Mouse (Mus musculus): ENCODE measurements at regions not wholly inside any gene's neighbourhood (a gene's known extent, or its start where the extent isn't known, plus 50 kb on each side); places are given as distances from the start of the nearest gene placed in this dataset.

DNA sequence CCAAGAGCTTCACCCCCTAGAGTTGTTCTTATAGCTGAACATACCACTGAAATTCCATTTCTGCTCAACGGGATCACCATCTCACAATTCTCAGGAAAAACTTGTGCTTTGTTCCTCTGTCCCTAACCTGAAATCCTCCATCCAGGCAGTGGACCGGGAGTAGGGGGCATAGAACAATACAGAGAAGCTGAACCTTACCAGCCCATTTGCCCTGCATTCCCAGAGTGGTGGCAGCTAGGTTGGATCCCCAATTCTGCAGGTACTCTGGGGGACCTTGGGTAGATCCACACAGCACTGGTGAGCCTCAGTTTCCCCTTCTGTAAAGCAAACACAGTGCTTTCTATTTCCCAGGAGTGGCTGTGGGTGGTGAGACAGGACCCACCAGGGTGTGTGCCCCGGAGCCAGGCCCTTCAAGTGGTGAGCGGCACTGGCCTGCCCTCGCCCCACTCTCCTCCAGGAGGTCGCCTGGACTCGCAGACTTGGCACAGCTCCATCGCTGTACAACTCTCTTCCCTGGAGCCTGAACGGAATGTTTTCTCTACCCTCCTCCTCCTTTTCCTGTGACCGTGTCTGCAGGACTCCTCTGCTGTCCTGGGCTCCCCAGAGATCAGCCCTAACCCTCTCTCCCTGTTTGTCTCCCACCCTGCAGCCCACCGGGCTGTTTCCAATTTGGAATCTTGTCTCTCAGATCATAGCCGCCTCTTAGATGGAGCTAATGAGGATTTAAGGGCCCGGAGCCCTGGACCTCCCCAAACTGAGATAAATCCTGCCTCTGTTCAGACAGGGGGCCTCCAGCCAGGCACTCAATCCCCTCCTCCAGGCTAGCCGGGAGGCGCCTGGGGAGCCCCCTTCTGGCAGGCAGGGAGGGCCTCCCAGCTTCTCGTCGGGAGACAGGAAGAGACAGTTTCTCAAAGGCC, 52.3 kb upstream of the Cux1 start:
- peak; percentile 62 for DNase-seq (ENCODE audit: low spot score)
- Histone ChIP-seq H3K27ac (peak overlapping the region; percentile 44), H3K4me3 (peak overlapping the region; percentile 30), H3K9me3 (replicated peaks) (no peaks in the 10 kb centered on the region), H3K4me1 (peaks cover 32% of the 10 kb centered on the region), H3K27me3 (ENCODE audit: low read depth, poor library complexity, severe bottlenecking) (peaks cover 66% of the 10 kb centered on the region), H3K36me3 (no peaks in the 10 kb centered on the region)
- 9% methylated on average over 17 of the region's 17 CpGs for WGBS

GRCm38 (mm10) chr5:136620234-136620633, 52.9 kb upstream of the Cux1 start:
- no peaks in the 10 kb centered on the region for H3K9me3 ChIP-seq (replicated peaks)
- H3K4me3 ChIP-seq: peak overlapping the region; percentile 30
- peak overlapping the region; percentile 44 for H3K27ac ChIP-seq
- no peaks in the 10 kb centered on the region for H3K36me3 ChIP-seq
- no peak for DNase-seq (ENCODE audit: low spot score)
- H3K27me3 ChIP-seq (ENCODE audit: low read depth, poor library complexity, severe bottlenecking): peaks cover 73% of the 10 kb centered on the region
- peaks cover 34% of the 10 kb centered on the region for H3K4me1 ChIP-seq
- 21% methylated on average over 12 of the region's 12 CpGs for WGBS

DNA sequence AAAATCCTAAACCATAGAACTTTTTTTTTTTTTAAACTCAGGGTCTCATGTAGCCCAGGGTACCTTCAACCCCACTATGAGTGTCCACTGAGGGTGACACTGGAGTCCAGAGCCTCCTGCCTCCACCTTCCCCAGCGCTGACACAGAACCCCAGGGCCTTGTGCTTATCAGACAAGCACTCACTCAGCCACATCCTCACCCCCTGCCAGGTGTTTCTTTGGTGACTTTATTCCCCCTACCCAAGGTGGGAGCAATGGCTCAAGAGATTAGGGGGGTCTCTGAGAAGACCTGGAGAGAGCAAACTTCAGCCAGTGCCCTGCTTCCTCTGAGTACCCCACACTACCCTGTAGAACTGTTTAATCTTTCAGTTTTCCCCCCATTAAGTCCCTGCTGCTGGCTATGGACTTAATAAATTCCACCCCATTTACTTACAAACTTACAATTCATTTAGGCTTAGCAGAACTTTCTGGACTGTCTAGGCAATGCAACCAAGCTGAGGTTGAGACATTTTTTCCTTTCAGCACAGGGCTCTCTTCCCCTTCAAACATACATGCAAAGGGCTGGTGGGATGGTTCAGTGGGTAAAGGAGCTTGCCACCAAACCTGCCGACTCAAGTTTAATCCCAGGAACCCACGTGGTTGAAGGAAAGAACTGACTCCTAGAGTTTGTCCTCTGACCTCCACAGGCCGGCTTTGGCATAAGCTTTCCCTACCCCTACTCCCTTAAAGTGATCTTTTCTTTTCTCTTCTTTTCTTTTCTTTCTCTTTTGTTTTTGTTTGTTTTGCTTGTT, 54.2 kb upstream of the Cux1 start:
- no peaks in the 10 kb centered on the region for H3K9me3 ChIP-seq (replicated peaks)
- H3K27me3 ChIP-seq (ENCODE audit: low read depth, poor library complexity, severe bottlenecking): peaks cover 76% of the 10 kb centered on the region
- H3K27ac ChIP-seq: no peak overlapping the region
- no peak overlapping the region for H3K4me3 ChIP-seq
- no peak for DNase-seq (ENCODE audit: low spot score)
- H3K4me1 ChIP-seq: peaks cover 42% of the 10 kb centered on the region
- WGBS: 26% methylated on average over 4 of the region's 4 CpGs
- H3K36me3 ChIP-seq: no peaks in the 10 kb centered on the region

DNA sequence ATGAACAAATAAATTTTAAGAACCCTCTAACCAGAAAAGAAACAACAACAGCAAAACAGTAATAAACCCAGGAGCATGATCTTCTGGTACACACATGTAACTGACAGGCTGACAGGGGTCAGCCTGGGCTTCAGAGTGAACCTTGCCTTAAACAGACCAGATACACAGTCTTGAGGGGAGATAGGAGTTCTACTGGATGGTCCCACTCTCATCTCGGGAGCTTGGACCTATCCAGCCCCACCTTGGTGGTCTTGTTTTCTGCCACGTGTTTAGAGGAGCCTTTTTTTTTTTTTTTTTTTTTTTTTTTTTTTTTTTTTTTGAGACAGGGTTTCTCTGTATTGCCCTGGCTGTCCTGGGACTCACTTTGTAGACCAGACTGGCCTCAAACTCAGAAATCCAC, 54.9 kb upstream of the Cux1 start:
- peaks cover 47% of the 10 kb centered on the region for H3K4me1 ChIP-seq
- peaks cover 72% of the 10 kb centered on the region for H3K27me3 ChIP-seq (ENCODE audit: low read depth, poor library complexity, severe bottlenecking)
- no peaks in the 10 kb centered on the region for H3K9me3 ChIP-seq (replicated peaks)
- no peaks in the 10 kb centered on the region for H3K36me3 ChIP-seq
- no peak overlapping the region for H3K27ac ChIP-seq
- WGBS: 16% methylated on average over 2 of the region's 2 CpGs
- DNase-seq (ENCODE audit: low spot score): no peak
- no peak overlapping the region for H3K4me3 ChIP-seq

- DNase-seq (ENCODE audit: low spot score): peak; percentile 88
- Histone ChIP-seq H3K27ac (peak overlapping the region; percentile 69), H3K36me3 (no peaks in the 10 kb centered on the region), H3K27me3 (ENCODE audit: low read depth, poor library complexity, severe bottlenecking) (peaks cover 65% of the 10 kb centered on the region), H3K9me3 (replicated peaks) (no peaks in the 10 kb centered on the region), H3K4me3 (peak overlapping the region; percentile 48), H3K4me1 (peaks cover 51% of the 10 kb centered on the region)
- 2% methylated on average over 43 of the region's 43 CpGs for WGBS
Measured at GRCm38 (mm10) chr5:136622721-136623542, 55.6 kb upstream of the Cux1 start.

DNA sequence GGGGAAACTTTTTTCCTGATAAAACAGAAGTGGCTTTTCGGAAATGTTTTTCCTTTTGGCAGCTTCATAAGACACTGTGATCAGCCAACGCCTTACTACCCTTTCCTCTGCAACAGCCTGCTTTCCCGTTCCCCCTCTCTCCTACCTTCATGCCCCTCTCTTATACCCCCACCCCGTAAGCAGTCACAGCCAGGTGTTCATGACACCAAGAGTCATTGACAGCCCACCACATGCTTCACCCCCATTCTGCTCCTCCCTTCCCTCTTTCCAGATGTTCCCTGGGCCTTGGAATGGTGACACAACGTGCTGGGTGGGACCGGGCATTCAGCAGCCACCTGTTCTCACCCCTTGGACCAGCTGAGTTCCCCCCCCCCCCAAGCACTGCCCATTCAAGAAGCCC, 56.5 kb upstream of the Cux1 start:
- peaks cover 56% of the 10 kb centered on the region for H3K27me3 ChIP-seq (ENCODE audit: low read depth, poor library complexity, severe bottlenecking)
- no peak for DNase-seq (ENCODE audit: low spot score)
- H3K27ac ChIP-seq: no peak overlapping the region
- H3K36me3 ChIP-seq: no peaks in the 10 kb centered on the region
- H3K4me1 ChIP-seq: peaks cover 51% of the 10 kb centered on the region
- H3K9me3 ChIP-seq (replicated peaks): no peaks in the 10 kb centered on the region
- H3K4me3 ChIP-seq: no peak overlapping the region
- 43% methylated on average over 6 of the region's 6 CpGs for WGBS

GRCm38 (mm10) chr5:136625176-136625991, 58.1 kb upstream of the Cux1 start:
- Histone ChIP-seq H3K36me3 (no peaks in the 10 kb centered on the region), H3K27me3 (ENCODE audit: low read depth, poor library complexity, severe bottlenecking) (peaks cover 40% of the 10 kb centered on the region), H3K27ac (no peak overlapping the region), H3K4me1 (peaks cover 37% of the 10 kb centered on the region), H3K4me3 (no peak overlapping the region), H3K9me3 (replicated peaks) (no peaks in the 10 kb centered on the region)
- WGBS: 53% methylated on average over 13 of the region's 13 CpGs
- no peak for DNase-seq (ENCODE audit: low spot score)

DNA sequence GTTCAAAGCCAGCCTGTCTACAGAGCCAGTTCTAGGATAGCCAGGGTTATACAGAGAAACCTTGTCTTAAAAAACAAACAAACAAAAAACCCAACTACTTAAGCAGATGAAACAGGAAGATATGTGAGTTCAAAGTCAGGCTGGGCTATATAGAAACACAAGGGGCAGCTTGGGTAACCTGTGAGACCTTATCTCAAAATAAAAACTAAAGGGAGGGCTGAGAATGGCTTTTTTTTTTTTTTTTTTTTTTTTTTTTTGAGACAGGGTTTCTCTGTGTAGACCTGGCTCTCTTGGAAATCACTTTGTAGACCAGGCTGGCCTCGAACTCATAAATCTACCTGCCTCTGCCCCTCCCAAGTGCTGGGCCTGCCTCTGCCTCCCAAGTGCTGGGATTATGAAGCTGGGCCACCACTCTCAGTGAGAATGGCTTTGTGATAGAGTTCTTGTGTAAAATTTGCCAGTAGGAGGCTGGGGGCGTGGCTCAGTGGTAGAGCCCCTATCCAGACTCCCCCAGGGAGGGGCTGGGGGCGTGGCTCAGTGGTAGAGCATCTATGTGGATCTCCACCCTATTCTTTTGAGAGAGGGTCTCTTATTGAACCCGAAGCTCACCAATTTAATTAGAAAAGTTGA, 59.0 kb upstream of the Cux1 start:
- Histone ChIP-seq H3K4me1 (peaks cover 35% of the 10 kb centered on the region), H3K9me3 (replicated peaks) (no peaks in the 10 kb centered on the region), H3K27ac (no peak overlapping the region), H3K4me3 (no peak overlapping the region), H3K27me3 (ENCODE audit: low read depth, poor library complexity, severe bottlenecking) (peaks cover 31% of the 10 kb centered on the region), H3K36me3 (no peaks in the 10 kb centered on the region)
- DNase-seq (ENCODE audit: low spot score): no peak
- 45% methylated on average over 4 of the region's 4 CpGs for WGBS

- no peaks in the 10 kb centered on the region for H3K9me3 ChIP-seq (replicated peaks)
- peaks cover 25% of the 10 kb centered on the region for H3K27me3 ChIP-seq (ENCODE audit: low read depth, poor library complexity, severe bottlenecking)
- H3K36me3 ChIP-seq: no peaks in the 10 kb centered on the region
- H3K27ac ChIP-seq: no peak overlapping the region
- WGBS: 67% methylated on average over 2 of the region's 2 CpGs
- DNase-seq (ENCODE audit: low spot score): no peak
- H3K4me3 ChIP-seq: no peak overlapping the region
- peaks cover 35% of the 10 kb centered on the region for H3K4me1 ChIP-seq
Measured at GRCm38 (mm10) chr5:136626891-136627290, 59.6 kb upstream of the Cux1 start.

DNA sequence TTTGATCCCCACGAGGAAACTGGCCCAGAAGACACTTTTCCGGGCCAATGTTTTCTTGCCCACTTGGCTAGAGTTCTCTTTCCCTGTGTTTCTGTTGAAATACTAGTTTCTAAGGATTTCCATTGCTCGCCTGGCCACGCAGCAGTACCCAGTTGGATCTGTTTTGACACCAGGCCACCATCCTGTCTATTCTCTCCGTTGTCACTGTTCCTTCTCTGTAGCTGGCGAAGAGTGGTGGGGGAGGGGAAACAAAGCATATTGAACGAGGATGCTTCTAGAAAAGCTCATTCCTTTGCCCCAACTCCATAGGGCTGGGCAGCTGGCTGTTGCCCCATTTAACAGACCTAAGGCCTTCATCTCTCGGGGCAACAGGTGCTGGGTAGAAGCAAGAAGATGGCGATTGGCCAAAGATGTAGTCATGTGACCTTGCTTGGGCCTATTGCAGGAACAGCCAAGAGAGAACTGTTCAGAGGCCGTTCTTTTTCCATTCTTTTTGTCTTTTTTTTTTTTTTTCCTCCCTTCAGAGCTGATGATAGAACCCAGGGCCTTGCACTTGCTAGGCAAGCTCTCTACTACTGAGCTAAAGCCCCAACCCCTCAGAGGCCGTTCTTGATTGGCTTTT, 60.5 kb upstream of the Cux1 start:
- 78% methylated on average over 11 of the region's 11 CpGs for WGBS
- Histone ChIP-seq H3K27me3 (ENCODE audit: low read depth, poor library complexity, severe bottlenecking) (peaks cover 19% of the 10 kb centered on the region), H3K4me1 (peaks cover 31% of the 10 kb centered on the region), H3K4me3 (no peak overlapping the region), H3K27ac (no peak overlapping the region), H3K36me3 (no peaks in the 10 kb centered on the region), H3K9me3 (replicated peaks) (no peaks in the 10 kb centered on the region)
- no peak for DNase-seq (ENCODE audit: low spot score)

GRCm38 (mm10) chr5:136628502-136628901, 61.2 kb upstream of the Cux1 start:
- no peak overlapping the region for H3K27ac ChIP-seq
- no peaks in the 10 kb centered on the region for H3K36me3 ChIP-seq
- no peak for DNase-seq (ENCODE audit: low spot score)
- H3K4me1 ChIP-seq: peaks cover 24% of the 10 kb centered on the region
- no peaks in the 10 kb centered on the region for H3K9me3 ChIP-seq (replicated peaks)
- H3K4me3 ChIP-seq: no peak overlapping the region
- 84% methylated on average over 5 of the region's 5 CpGs for WGBS
- H3K27me3 ChIP-seq (ENCODE audit: low read depth, poor library complexity, severe bottlenecking): peaks cover 19% of the 10 kb centered on the region

All from limb, embryonic 10.5 days (tissue).